Mouse (Mus musculus) CH12F3 (cell line): Measurements from ENCODE around the gene Borcs6.

ENCODE experiments used
- in situ Hi-C: fragments of 300-500 bp; cut with MboI; formaldehyde crosslinking; loops from 2 replicates; pipeline ENCODE4 v1.14.3; 2020; ENCODE audit warnings: low sequenced_read_pairs

Borcs6 gene

GRCm38 (mm10) chr11:69100639-69101360 lies 41.3 kb downstream of the Borcs6 start:
- in situ Hi-C loops: no loop called here

GRCm38 (mm10) chr11:69101604-69102402 lies 42.3 kb downstream of the Borcs6 start:
- in situ Hi-C loops: no loop called here

GRCm38 (mm10) chr11:69102403-69102725 lies 42.8 kb downstream of the Borcs6 start:
- in situ Hi-C loops: no loop called here

- in situ Hi-C loops: no loop called here
These were observed 43.6 kb downstream of the Borcs6 start for GRCm38 (mm10) chr11:69103121-69103520.

GRCm38 (mm10) chr11:69103531-69104435 lies 44.3 kb downstream of the Borcs6 start:
- in situ Hi-C loops: no loop called here

GRCm38 (mm10) chr11:69104487-69104886 lies 45.0 kb downstream of the Borcs6 start:
- in situ Hi-C loops: no loop called here

- in situ Hi-C loops: no loop called here
These were observed 45.7 kb downstream of the Borcs6 start for GRCm38 (mm10) chr11:69105227-69105626.

GRCm38 (mm10) chr11:69105796-69106195 lies 46.3 kb downstream of the Borcs6 start:
- in situ Hi-C loops: no loop called here

- in situ Hi-C loops: no loop called here
These were observed 46.8 kb downstream of the Borcs6 start for GRCm38 (mm10) chr11:69106299-69106698.

- in situ Hi-C loops: no loop called here
These were observed 47.3 kb downstream of the Borcs6 start for GRCm38 (mm10) chr11:69106842-69107241.

- in situ Hi-C loops: no loop called here
These were observed 48.2 kb downstream of the Borcs6 start for GRCm38 (mm10) chr11:69107676-69108075.

- in situ Hi-C loops: no loop called here
These were observed 48.7 kb downstream of the Borcs6 start for GRCm38 (mm10) chr11:69108223-69108622.

- in situ Hi-C loops: no loop called here
These were observed 49.7 kb downstream of the Borcs6 start for GRCm38 (mm10) chr11:69109032-69109900.

GRCm38 (mm10) chr11:69110319-69111046 lies 51.0 kb downstream of the Borcs6 start:
- in situ Hi-C loops: no loop called here
